Mouse (Mus musculus) lung, postnatal 0 days (tissue): ENCODE data around the gene Lrrc45. TPM values are rescaled to one million over a fixed set of nuclear protein-coding genes. Genes with fewer than 3 reads are reported as not detected.

ENCODE experiments used
- ATAC-seq: fragments of 200-750 bp; cut with Nextera tagmentation; 2 replicates; pipeline ENCODE4 v1.8.0; 2017; ENCODE audit warnings: moderate library complexity
- DNase-seq: peaks from one replicate; pipeline ENCODE4 v3.0.0-alpha.2; 2016; ENCODE audit warnings: low spot score
- H3K27ac ChIP-seq: fragments of 300-500 bp; sonication (generic); 2 replicates; pipeline ENCODE4 v1.5.1; 2014; ENCODE audit warnings: antibody characterized with exemption, mild to moderate bottlenecking, low read length, mixed read lengths
- H3K27me3 ChIP-seq: fragments of 300-500 bp; sonication (generic); replicated peaks from 2 replicates; pipeline ENCODE4 v1.6.1; 2014; ENCODE audit warnings: low read length, mixed read lengths; ENCODE audit not compliant: insufficient read depth
- H3K36me3 ChIP-seq: fragments of 300-500 bp; sonication (generic); 2 replicates; pipeline ENCODE4 v1.6.1; 2014; ENCODE audit warnings: low read length, mixed read lengths; ENCODE audit not compliant: insufficient read depth
- H3K4me1 ChIP-seq: fragments of 300-500 bp; sonication (generic); 2 replicates; pipeline ENCODE4 v1.6.1; 2014; ENCODE audit warnings: antibody characterized with exemption, low read depth, low read length, mixed read lengths; ENCODE audit not compliant: insufficient read depth
- H3K4me2 ChIP-seq: fragments of 300-500 bp; sonication (generic); replicated peaks from 2 replicates; pipeline ENCODE4 v1.6.1; 2014; ENCODE audit warnings: low read depth, mild to moderate bottlenecking, low read length, moderate library complexity, mixed read lengths
- H3K4me3 ChIP-seq: fragments of 300-500 bp; sonication (generic); 2 replicates; pipeline ENCODE4 v1.5.1; 2014; ENCODE audit warnings: low read depth, low read length
- H3K9ac ChIP-seq: fragments of 300-500 bp; sonication (generic); replicated peaks from 2 replicates; pipeline ENCODE4 v1.6.1; 2014; ENCODE audit warnings: low read depth, mild to moderate bottlenecking
- H3K9me3 ChIP-seq: fragments of 300-500 bp; sonication (generic); 2 replicates; pipeline ENCODE4 v1.6.1; 2016; ENCODE audit warnings: low read length, mixed read lengths
- CTCF ChIP-seq: IDR thresholded peaks from 2 replicates; pipeline ENCODE4 v1.5.1; 2016; ENCODE audit warnings: antibody characterized with exemption, mild to moderate bottlenecking
- EP300 ChIP-seq: IDR thresholded peaks from 2 replicates; pipeline ENCODE4 v1.6.1; 2016; ENCODE audit warnings: antibody characterized with exemption, mild to moderate bottlenecking, control low read depth
- WGBS: fragments of 180-500 bp; shearing (Covaris S2); extraction: QIAGEN DNeasy Blood & Tissue Kit; methylation state at CpG from one replicate; pipeline ENCODE4 v1.1.7; 2014; 5-methylcytosine and 5-hydroxymethylcytosine counted together
- polyA plus RNA-seq: library from polyadenylated mRNA; unstranded; fragments of >200 nt; fragmentation: Nextera tagmentation; extraction: Ambion mirVana; gene quantifications from 2 replicates; pipeline ENCODE4 v1.2.1, GENCODE M21; 2015

Gene Lrrc45
- polyA plus RNA-seq, 1 experiment from 2014 or later, result 37.3 TPM

GRCm38 (mm10) chr11:120768206-120768605, 54.5 kb downstream of the Lrrc45 start:
- no peak overlapping the region for H3K27ac ChIP-seq
- TF ChIP-seq EP300 (no peak), CTCF (no peak)

More at GRCm38 (mm10) chr11:120768206-120768605, 54.5 kb downstream of the Lrrc45 start:
- H3K36me3 ChIP-seq, result no peaks in the 10 kb centered on the region
- no peak overlapping the region for H3K4me2 ChIP-seq
- no peaks in the 10 kb centered on the region for H3K27me3 ChIP-seq
- peak; percentile 60 for DNase-seq
- no peaks in the 10 kb centered on the region for H3K4me1 ChIP-seq
- no peak overlapping the region for H3K4me3 ChIP-seq
- ATAC-seq, result peak; percentile 55; the same call in 1 of the 2 replicates
- H3K9me3 ChIP-seq, result no peaks in the 10 kb centered on the region
- WGBS, result 64% methylated on average over 1 of the region's 1 CpGs
- no peak overlapping the region for H3K9ac ChIP-seq

Other genes with a start within 250 kb of the Lrrc45 start
- 29.8 and 33.4 TPM in 2 replicates for gene Arl16, start 246.3 kb upstream of the Lrrc45 start, polyA plus RNA-seq
- 60.6 and 67.7 TPM in 2 replicates for gene Mrpl12, start 229.3 kb upstream of the Lrrc45 start, polyA plus RNA-seq
- gene Slc25a10, start 222.1 kb upstream of the Lrrc45 start, polyA plus RNA-seq, result 75.4 and 83.4 TPM in 2 replicates
- gene Gcgr, start 183.2 kb upstream of the Lrrc45 start, polyA plus RNA-seq, result 0.61 and 0.76 TPM in 2 replicates
- 209 and 215 TPM in 2 replicates for gene Mcrip1, start 164.2 kb upstream of the Lrrc45 start, polyA plus RNA-seq
- gene Ppp1r27, start 162.8 kb upstream of the Lrrc45 start, polyA plus RNA-seq, result not detected in 2 replicates
- 551 and 555 TPM in 2 replicates for gene P4hb, start 140.7 kb upstream of the Lrrc45 start, polyA plus RNA-seq
- 512 TPM in 2 replicates for gene Arhgdia, start 132.3 kb upstream of the Lrrc45 start, polyA plus RNA-seq
- 149 and 150 TPM in 2 replicates for gene Alyref, start 115.6 kb upstream of the Lrrc45 start, polyA plus RNA-seq
- 138 and 151 TPM in 2 replicates for gene Anapc11, start 115.5 kb upstream of the Lrrc45 start, polyA plus RNA-seq
- gene Npb, start 105.4 kb upstream of the Lrrc45 start, polyA plus RNA-seq, result 2.5 and 2.9 TPM in 2 replicates
- 93.9 and 102 TPM in 2 replicates for gene Pcyt2, start 96.0 kb upstream of the Lrrc45 start, polyA plus RNA-seq
- gene Sirt7, start 88.7 kb upstream of the Lrrc45 start, polyA plus RNA-seq, result 45.3 and 46.0 TPM in 2 replicates
- gene Mafg, start 80.3 kb upstream of the Lrrc45 start, polyA plus RNA-seq, result 25.9 and 28.3 TPM in 2 replicates
- 6.9 and 7.1 TPM in 2 replicates for gene Pycr1, start 70.2 kb upstream of the Lrrc45 start, polyA plus RNA-seq
- 0.46 TPM in 1 of 2 replicates, not detected in the other for gene Myadml2, start 65.8 kb upstream of the Lrrc45 start, polyA plus RNA-seq
- gene Notum, start 52.8 kb upstream of the Lrrc45 start, polyA plus RNA-seq, result 8.5 and 10.2 TPM in 2 replicates
- gene Aspscr1, start 41.0 kb upstream of the Lrrc45 start, polyA plus RNA-seq, result 114 and 129 TPM in 2 replicates
- gene Cenpx, start 187 bp upstream of the Lrrc45 start, polyA plus RNA-seq, result 102 and 112 TPM in 2 replicates
- gene Rac3, start 7.5 kb downstream of the Lrrc45 start, polyA plus RNA-seq, result 56.0 and 61.9 TPM in 2 replicates
- gene Dcxr, start 13.4 kb downstream of the Lrrc45 start, polyA plus RNA-seq, result 344 and 430 TPM in 2 replicates
- gene Cbr2, start 18.2 kb downstream of the Lrrc45 start, polyA plus RNA-seq, result 4,475 and 4,528 TPM in 2 replicates
- 2.0 and 3.7 TPM in 2 replicates for gene Hmga1b, start 48.9 kb downstream of the Lrrc45 start, polyA plus RNA-seq
- gene Rfng, start 70.3 kb downstream of the Lrrc45 start, polyA plus RNA-seq, result 22.5 and 26.4 TPM in 2 replicates
- gene Gps1, start 70.3 kb downstream of the Lrrc45 start, polyA plus RNA-seq, result 121 and 131 TPM in 2 replicates
- 40.5 and 43.1 TPM in 2 replicates for gene Dus1l, start 82.5 kb downstream of the Lrrc45 start, polyA plus RNA-seq
- gene Fasn, start 110.6 kb downstream of the Lrrc45 start, polyA plus RNA-seq, result 54.7 and 63.8 TPM in 2 replicates
- gene Ccdc57, start 218.9 kb downstream of the Lrrc45 start, polyA plus RNA-seq, result 3.4 and 3.7 TPM in 2 replicates
- 10.0 and 10.4 TPM in 2 replicates for gene Slc16a3, start 234.6 kb downstream of the Lrrc45 start, polyA plus RNA-seq